Mouse (Mus musculus): ENCODE results near the gene Ncdn.
A peak's percentile ranks its signal among the peaks of the same experiment; 100 is the strongest.

Gene Ncdn

DNA sequence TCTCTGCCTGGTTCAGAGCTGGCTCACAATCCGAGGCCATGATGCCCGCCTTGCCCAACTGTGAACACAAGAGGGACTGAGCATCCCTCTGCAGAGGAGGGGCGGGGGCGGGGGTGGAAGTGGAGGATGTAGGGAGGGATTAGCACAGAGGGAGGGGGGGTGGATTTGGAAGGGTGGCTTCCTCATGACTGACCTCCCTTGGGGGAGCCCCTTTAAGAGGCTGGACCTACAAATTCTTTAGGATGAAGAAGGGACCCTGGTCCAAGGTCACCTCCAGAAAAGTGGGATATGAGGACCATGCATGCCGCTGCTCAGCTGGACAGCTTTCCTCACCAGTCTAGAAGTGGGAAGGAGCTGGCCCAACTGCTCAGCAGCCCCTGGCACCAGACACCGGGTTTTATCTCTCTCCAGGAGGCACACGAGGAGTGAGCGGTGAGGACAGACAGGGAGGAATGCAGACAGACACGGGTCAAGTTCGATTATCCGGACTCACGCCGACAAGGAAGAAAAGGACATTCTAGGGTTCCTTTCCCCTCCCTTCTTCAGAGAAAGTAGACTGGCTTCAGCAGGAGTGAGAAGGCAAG is 1.1 kb downstream of the Ncdn start:
- no peak for DNase-seq

- no peak for DNase-seq
These were observed 1.6 kb downstream of the Ncdn start for GRCm38 (mm10) chr4:126751556-126752023.

- no peak for DNase-seq
These were observed 2.2 kb downstream of the Ncdn start for GRCm38 (mm10) chr4:126750863-126751555.

DNA sequence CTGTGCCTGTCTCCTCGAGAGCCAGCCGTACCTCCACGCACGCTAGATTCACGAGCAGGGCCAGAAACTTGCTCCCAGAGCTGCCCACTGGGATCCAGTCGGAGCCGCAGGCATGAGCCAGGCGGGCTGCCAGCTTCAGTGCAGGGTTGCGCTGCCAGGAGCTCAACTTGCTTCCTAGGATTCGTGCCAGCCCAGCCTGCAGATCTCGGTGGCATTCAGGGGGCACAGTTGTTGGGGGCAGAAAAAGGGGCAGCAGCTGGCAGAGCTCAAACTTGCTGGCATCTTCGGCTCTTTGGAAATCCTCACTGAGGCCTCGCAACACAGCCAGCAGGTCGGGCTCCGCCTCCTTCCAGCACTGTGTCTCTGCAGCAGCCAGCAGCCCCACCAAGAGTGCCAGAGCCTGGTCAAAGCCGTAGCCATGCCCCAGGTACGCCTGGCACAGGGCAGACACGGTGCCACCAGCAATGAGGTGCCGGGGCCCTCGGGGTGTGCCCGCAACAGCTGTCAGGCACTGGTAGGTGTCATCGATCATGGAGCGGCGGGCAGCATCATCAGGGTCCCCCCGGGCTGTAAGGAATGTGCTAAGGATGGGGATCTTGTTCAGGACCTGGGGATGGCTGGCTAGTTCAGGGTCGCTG is 3.1 kb downstream of the Ncdn start:
- DNase-seq: peak; percentile 42

GRCm38 (mm10) chr4:126749553-126749952 is 3.7 kb downstream of the Ncdn start:
- no peak for DNase-seq

DNA sequence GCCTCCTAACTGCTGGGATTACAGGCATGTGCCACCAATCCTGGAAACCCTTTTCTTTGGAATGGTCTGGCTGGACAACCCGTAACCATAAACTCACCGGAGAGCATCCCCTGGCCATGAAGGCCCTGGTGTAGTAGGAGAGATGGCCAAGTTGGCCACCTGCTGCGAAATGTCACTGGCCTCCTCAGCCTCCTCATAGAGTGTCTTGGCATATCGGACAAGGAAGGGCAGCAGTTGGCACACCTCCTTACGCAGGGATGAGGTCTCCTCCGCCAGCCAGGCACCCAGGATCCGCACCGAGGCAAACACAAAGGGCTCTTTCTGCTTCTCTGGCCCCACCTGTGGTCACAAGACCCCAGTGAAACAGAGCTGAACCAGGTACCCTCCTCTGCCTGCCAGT is 4.9 kb downstream of the Ncdn start:
- DNase-seq: no peak

- no peak for DNase-seq
These were observed 6.9 kb downstream of the Ncdn start for GRCm38 (mm10) chr4:126746194-126746840.

DNA sequence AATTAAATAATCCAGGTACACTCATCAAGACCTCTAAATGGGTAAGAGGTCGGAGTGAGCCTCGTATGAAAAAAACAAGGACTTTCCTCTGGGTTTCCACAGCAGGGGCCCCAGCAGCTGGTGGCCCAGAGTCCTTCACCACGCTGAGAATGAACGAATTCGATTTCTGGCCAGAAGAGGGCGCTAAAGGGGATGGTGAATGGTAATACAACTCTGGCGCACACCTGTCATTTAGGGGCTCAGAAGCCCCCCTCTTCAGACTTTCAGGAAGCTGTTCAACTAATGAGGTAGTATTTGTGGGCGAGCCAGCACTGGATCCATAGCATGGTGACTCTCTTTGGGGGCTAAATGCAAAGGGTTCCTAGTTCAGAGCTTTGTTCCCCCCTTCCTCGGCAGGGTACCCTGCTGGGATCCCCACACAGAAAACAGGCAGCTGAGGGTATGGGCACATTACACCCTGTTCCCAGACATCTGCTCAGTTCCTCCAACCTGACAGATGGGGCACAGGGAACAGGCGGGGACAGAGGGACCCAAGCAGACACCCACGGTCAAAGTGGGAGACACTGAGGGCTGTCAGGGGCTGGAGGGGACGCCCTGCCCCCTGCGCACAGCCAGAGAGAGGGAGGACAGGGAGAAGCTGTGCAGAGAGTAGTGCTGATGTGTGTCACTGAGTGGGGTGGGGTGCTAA is 7.6 kb downstream of the Ncdn start:
- DNase-seq: peak; percentile 79

- no peak for DNase-seq
These were observed 8.4 kb downstream of the Ncdn start for GRCm38 (mm10) chr4:126744831-126745230.

GRCm38 (mm10) chr4:126743713-126744112 is 9.5 kb downstream of the Ncdn start:
- no peak for DNase-seq

DNA sequence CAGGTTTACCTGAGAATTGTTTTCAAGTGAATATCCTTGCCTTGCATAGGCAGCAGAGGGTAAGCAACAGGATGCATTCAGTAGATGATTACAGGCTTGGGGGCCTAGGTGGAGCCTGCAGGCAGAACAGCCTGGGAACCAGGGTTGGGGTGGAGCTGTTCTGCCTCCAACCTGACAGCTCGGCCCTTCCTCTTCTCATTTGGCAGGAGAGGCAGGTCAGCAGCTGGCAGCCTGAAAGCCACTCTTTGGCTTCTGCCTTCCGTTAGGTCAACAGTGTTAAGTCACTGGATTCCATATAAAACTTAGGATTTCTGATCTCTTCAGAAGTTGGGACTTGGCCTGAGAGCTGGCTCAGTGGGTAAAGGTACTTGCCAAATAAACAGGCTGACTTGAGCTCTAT is 10.3 kb downstream of the Ncdn start:
- no peak for DNase-seq

- DNase-seq: peak; percentile 88
These were observed 11.8 kb downstream of the Ncdn start for GRCm38 (mm10) chr4:126741448-126741847.

DNA sequence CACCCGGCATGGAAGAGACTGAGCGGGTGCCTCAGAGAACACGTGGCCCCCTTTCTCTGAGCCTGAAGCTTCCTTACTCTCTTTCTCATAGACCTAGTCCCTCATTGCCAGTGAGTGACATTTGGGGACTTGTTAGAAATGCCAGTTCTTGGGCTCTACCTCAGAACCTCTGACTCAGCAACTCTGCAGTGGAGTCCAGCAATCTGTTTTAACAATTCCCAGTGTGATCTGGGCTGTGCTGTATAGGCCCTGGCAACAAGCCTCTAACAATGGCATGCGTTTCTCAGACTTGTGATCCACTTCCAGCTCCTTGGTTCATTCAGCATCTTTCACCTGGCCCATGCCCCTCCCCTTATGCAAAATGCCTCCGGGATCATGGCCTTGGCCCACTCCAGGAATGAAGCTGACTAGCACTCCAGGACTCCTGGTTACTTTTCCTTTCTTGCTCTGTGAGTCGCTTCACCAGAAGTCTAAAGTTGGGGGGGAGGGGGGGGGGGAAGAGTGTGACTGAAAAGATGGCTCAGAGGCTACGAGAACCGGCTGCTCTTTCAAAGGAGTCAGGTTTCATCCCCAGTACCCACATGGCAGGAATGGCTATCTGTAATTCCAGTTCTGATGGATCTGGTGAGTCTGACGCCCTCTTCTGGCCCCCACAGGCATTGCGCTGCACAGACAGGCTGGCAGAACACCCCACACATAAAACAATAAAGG is 13.1 kb downstream of the Ncdn start:
- DNase-seq: no peak

DNA sequence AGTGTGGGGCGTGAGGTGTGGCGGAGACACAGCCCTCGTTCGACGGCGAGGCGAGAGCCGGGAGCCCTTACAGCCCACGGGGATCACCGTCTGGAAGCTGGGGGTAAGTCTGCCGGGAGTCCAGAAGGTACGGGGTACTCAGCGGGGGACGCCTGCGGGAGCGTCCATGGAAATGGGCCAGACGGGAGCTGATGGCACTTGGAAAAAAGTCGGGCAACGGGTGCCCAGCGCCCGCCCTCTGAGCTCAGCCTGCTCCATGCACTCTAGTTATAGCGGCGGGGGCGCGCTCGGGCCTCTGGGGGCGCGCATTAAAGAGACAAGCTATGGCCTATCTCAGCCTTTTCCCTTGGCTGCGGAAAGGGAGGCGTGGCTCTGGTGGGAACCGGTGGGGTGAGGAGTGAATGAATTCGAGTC is 17.2 kb downstream of the Ncdn start, which contains the start of gene Tfap2e:
Gene Tfap2e (minus strand): TSS at position 240 of the 414 bp plus-strand sequence.
- peak; percentile 71 for DNase-seq

- DNase-seq: peak; percentile 17
These were observed 17.7 kb downstream of the Ncdn start for GRCm38 (mm10) chr4:126735382-126736000.

DNA sequence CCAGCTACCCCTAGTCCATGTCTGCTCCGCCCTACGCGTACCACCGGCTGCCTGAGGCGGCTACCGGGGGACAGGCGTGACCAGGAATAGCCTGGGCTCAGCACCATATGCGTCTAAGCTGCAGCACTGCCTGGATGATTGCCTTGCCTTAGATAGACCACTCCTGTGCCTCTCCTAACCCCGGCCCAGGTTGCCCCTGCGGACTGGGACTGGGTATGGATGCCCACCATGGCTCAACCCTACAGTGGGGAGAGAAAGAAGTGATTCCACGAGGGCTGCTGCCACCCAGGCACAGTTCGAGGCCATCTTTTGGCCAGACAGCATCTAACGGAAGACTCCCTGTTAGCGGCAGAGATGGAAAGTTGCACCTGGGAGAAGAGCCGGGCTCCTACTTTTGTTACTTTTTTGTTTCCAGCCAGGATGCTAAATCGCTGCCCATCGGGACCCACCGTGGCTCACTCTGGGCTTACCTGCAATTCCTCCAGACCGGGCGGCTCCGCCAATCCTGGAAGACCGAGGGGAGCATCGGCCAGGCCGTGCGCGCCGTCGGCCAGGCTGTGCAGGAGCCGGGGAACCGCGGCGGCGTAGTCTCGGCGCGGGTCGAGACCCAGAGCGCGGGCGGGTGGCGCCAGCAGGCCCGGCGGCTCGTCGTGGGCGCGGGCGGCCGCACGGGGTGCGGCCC is 18.4 kb downstream of the Ncdn start:
- DNase-seq: no peak

GRCm38 (mm10) chr4:126734001-126734603 is 19.1 kb downstream of the Ncdn start:
- DNase-seq: no peak

- DNase-seq: no peak
These were observed 20.5 kb downstream of the Ncdn start for GRCm38 (mm10) chr4:126732531-126733380.

GRCm38 (mm10) chr4:126732111-126732510 is 21.1 kb downstream of the Ncdn start:
- no peak for DNase-seq

GRCm38 (mm10) chr4:126707439-126707826 is 45.8 kb downstream of the Ncdn start:
- no peak for DNase-seq

All from kidney, postnatal 10 days (tissue).